Mouse (Mus musculus) kidney, adult 2 months (tissue): ENCODE results near the gene Grcc10. TPM values are rescaled to one million over a fixed set of nuclear protein-coding genes. Genes with fewer than 3 reads are reported as not detected.

ENCODE experiments used
- DNase-seq: peaks from one replicate; pipeline ENCODE4 v3.0.0; 2021
- H3K27ac ChIP-seq: fragments of 200-500 bp; 2 replicates; pipeline ENCODE4 v1.5.1; 2012; ENCODE audit warnings: low read depth, low read length, control low read depth, inconsistent platforms; ENCODE audit not compliant: insufficient read depth
- H3K27me3 ChIP-seq: fragments of 200-500 bp; replicated peaks from 2 replicates; pipeline ENCODE4 v1.6.1; 2012; ENCODE audit warnings: mild to moderate bottlenecking, moderate library complexity, low read length, inconsistent platforms; ENCODE audit not compliant: control insufficient read depth, insufficient read depth
- H3K36me3 ChIP-seq: fragments of 200-500 bp; 2 replicates; pipeline ENCODE4 v1.6.1; 2012; ENCODE audit warnings: mild to moderate bottlenecking, moderate library complexity, low read length, inconsistent platforms; ENCODE audit not compliant: control insufficient read depth, insufficient read depth
- H3K4me1 ChIP-seq: fragments of 200-500 bp; 2 replicates; pipeline ENCODE4 v1.6.1; 2011; ENCODE audit warnings: low read length; ENCODE audit not compliant: control insufficient read depth, insufficient read depth
- H3K4me3 ChIP-seq: fragments of 200-500 bp; 2 replicates; pipeline ENCODE4 v1.5.1; 2011; ENCODE audit warnings: mild to moderate bottlenecking, low read depth, low read length, control low read depth; ENCODE audit not compliant: insufficient read depth
- CTCF ChIP-seq: fragments of 200-500 bp; conservative IDR thresholded peaks from 2 replicates; pipeline ENCODE4 v1.5.1; 2011; ENCODE audit warnings: low read depth, mild to moderate bottlenecking, control low read depth, low read length, moderate library complexity, mixed read lengths; ENCODE audit not compliant: insufficient read depth, insufficient read length
- POLR2A ChIP-seq: fragments of 200-500 bp; IDR thresholded peaks from one replicate; pipeline ENCODE4 v1.6.1; 2011; ENCODE audit warnings: low read depth, low read length, control low read depth
- WGBS: fragments of 180-500 bp; shearing (Covaris S2); methylation state at CpG from one replicate; pipeline ENCODE4 v1.1.7; 2018; 5-methylcytosine and 5-hydroxymethylcytosine counted together
- polyA plus RNA-seq: library from polyadenylated mRNA; depleted of rRNA; stranded (reverse); fragments of >200 nt; gene quantifications from 2 replicates; pipeline ENCODE4 v1.2.3, GENCODE M21; 2012

The Grcc10 gene
- polyA plus RNA-seq, 1 experiment = 474 TPM

DNA sequence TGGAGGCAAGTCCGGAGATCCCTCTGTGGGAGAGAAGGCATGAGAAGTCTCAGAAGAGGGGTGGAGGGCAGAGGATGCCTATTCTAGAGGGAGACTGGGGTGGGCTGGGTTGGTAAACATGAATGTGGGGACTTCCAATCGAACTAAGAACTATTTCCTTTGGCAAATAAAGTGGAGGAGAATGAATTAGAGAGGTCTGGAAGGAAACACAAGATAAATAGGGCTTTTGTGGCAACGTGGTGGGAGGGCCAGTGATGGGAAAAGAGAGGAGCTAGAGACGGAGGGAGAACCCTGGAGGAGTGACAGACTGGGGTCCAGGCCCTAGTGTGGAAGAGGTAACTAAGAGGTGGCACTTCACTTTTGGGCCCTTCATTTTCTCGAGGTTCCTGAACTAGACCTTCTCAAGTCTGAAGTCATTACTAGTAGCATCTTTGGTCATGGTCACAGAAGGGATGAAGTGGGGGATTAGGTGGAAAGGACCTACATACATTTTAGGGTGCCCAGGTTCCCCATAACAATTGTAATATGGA, 16.2 kb upstream of the Grcc10 start:
- H3K27me3 ChIP-seq = no peaks in the 10 kb centered on the region
- peaks cover 22% of the 10 kb centered on the region for H3K4me1 ChIP-seq
- no peak for DNase-seq
- H3K4me3 ChIP-seq = peak overlapping the region; percentile 91
- H3K27ac ChIP-seq = peak overlapping the region; percentile 81
- 25% methylated on average over 5 of the region's 5 CpGs for WGBS
- H3K36me3 ChIP-seq = no peaks in the 10 kb centered on the region
- TF ChIP-seq POLR2A (no peak), CTCF (no peak)

GRCm38 (mm10) chr6:124756652-124757350, 15.6 kb upstream of the Grcc10 start:
- peak overlapping the region; percentile 89 for H3K27ac ChIP-seq
- H3K27me3 ChIP-seq = no peaks in the 10 kb centered on the region
- peak; percentile 89 for DNase-seq
- H3K4me1 ChIP-seq = peaks cover 22% of the 10 kb centered on the region
- H3K4me3 ChIP-seq = peak overlapping the region; percentile 91
- WGBS = 1% methylated on average over 48 of the region's 54 CpGs
- TF ChIP-seq CTCF = no peak
- TF ChIP-seq POLR2A = no peak
- H3K36me3 ChIP-seq = no peaks in the 10 kb centered on the region

- H3K27ac ChIP-seq = peak within 1 kb of the TSS; percentile 89
- under 1% methylated on average over 86 of the region's 100 CpGs for WGBS
- TF ChIP-seq CTCF (no peak), POLR2A (no peak)
- peak within 1 kb of the TSS; percentile 91 for H3K4me3 ChIP-seq
- peak; percentile 83 for DNase-seq
- H3K4me1 ChIP-seq = peaks cover 22% of the 10 kb centered on the region
- no peaks in the 10 kb centered on the region for H3K27me3 ChIP-seq
- no peaks in the 10 kb centered on the region for H3K36me3 ChIP-seq
Measured at GRCm38 (mm10) chr6:124755831-124756595, 14.8 kb upstream of the Grcc10 start, which contains the start of the genes Gm45234 and Atn1. Gm45234 (minus strand) TSS chr6:124756021. Atn1 (minus strand) TSS chr6:124756524.

GRCm38 (mm10) chr6:124755306-124755705, 14.1 kb upstream of the Grcc10 start:
- peak overlapping the region; percentile 79 for H3K27ac ChIP-seq
- no peak for DNase-seq
- H3K36me3 ChIP-seq = no peaks in the 10 kb centered on the region
- TF ChIP-seq POLR2A (no peak), CTCF (no peak)
- 3% methylated on average over 3 of the region's 3 CpGs for WGBS
- H3K27me3 ChIP-seq = no peaks in the 10 kb centered on the region
- H3K4me1 ChIP-seq = peaks cover 22% of the 10 kb centered on the region
- H3K4me3 ChIP-seq = peak overlapping the region; percentile 91

DNA sequence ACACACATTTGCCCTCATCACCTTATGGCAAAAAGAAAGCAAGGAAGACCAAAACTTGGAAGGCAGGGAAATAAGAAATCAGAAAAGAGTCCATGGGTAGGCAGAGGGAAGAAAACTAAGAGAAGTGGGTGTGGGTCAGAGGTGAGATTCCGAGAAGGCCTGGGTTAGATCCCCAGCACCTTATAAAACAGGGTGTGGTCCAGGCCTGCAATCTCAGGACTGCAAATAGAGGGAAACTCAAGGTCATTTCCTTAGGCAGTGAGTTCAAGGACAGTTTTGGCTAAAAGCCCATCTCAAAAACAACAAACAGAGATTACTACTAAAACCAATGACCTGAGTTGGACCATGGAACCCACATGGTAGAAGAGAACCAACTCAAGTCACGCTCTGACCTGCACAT, 12.7 kb upstream of the Grcc10 start:
- 56% methylated on average over 2 of the region's 2 CpGs for WGBS
- H3K27ac ChIP-seq = peak overlapping the region; percentile 40
- TF ChIP-seq CTCF (no peak), POLR2A (no peak)
- peak; percentile 47 for DNase-seq
- peaks cover 22% of the 10 kb centered on the region for H3K4me1 ChIP-seq
- no peaks in the 10 kb centered on the region for H3K27me3 ChIP-seq
- H3K4me3 ChIP-seq = no peak overlapping the region
- H3K36me3 ChIP-seq = no peaks in the 10 kb centered on the region

GRCm38 (mm10) chr6:124750405-124750804, 9.2 kb upstream of the Grcc10 start:
- Histone ChIP-seq H3K4me1 (peaks cover 13% of the 10 kb centered on the region), H3K27me3 (no peaks in the 10 kb centered on the region), H3K36me3 (0 out of 2 replicates have a peak, but pooled peaks cover 1% of the 10 kb centered on the region), H3K4me3 (no peak overlapping the region), H3K27ac (no peak overlapping the region)
- DNase-seq = no peak
- no peak for TF ChIP-seq CTCF
- no peak for TF ChIP-seq POLR2A
- 84% methylated on average over 8 of the region's 8 CpGs for WGBS
